Mouse (Mus musculus) hindbrain, embryonic 13.5 days (tissue): Measurements from ENCODE around the gene Eif6. TPM values are rescaled to one million over a fixed set of nuclear protein-coding genes. Genes with fewer than 3 reads are reported as not detected.

Experiments used
- ATAC-seq: fragments of 200-750 bp; cut with Nextera tagmentation; 2 replicates; pipeline ENCODE4 v1.8.0; 2017; ENCODE audit warnings: moderate TSS enrichment; ENCODE audit not compliant: low FRiP score
- H3K27ac ChIP-seq: fragments of 300-500 bp; sonication (generic); 2 replicates; pipeline ENCODE4 v1.5.1; 2015; ENCODE audit warnings: inconsistent platforms, mild to moderate bottlenecking, moderate library complexity
- H3K27me3 ChIP-seq: fragments of 300-500 bp; sonication (generic); 2 replicates; pipeline ENCODE4 v1.6.1; 2015; ENCODE audit warnings: mild to moderate bottlenecking, inconsistent platforms
- H3K36me3 ChIP-seq: fragments of 300-500 bp; sonication (generic); 2 replicates; pipeline ENCODE4 v1.6.1; 2015; ENCODE audit warnings: mild to moderate bottlenecking, inconsistent platforms
- H3K4me1 ChIP-seq: fragments of 300-500 bp; sonication (generic); replicated peaks from 2 replicates; pipeline ENCODE4 v1.6.1; 2015; ENCODE audit warnings: inconsistent platforms
- H3K4me2 ChIP-seq: fragments of 300-500 bp; sonication (generic); 2 replicates; pipeline ENCODE4 v1.6.1; 2015; ENCODE audit warnings: inconsistent platforms, mild to moderate bottlenecking, moderate library complexity
- H3K4me3 ChIP-seq: fragments of 300-500 bp; sonication (generic); 2 replicates; pipeline ENCODE4 v1.5.1; 2015; ENCODE audit warnings: mild to moderate bottlenecking, inconsistent platforms
- H3K9ac ChIP-seq: fragments of 300-500 bp; sonication (generic); 2 replicates; pipeline ENCODE4 v1.6.1; 2015; ENCODE audit warnings: mild to moderate bottlenecking, inconsistent platforms
- H3K9me3 ChIP-seq: fragments of 300-500 bp; sonication (generic); 2 replicates; pipeline ENCODE4 v1.6.1; 2016; ENCODE audit warnings: inconsistent platforms
- WGBS: fragments of 180-500 bp; shearing (Covaris S2); methylation state at CpG from one replicate; pipeline ENCODE4 v1.1.7; 2015; 5-methylcytosine and 5-hydroxymethylcytosine counted together
- polyA plus RNA-seq: library from polyadenylated mRNA; unstranded; fragments of >200 nt; fragmentation: Nextera tagmentation; extraction: Ambion mirVana; gene quantifications from 2 replicates; pipeline ENCODE4 v1.2.1, GENCODE M21; 2015

The Eif6 gene
- polyA plus RNA-seq, 1 experiment from 2014 or later, result 148 TPM

DNA sequence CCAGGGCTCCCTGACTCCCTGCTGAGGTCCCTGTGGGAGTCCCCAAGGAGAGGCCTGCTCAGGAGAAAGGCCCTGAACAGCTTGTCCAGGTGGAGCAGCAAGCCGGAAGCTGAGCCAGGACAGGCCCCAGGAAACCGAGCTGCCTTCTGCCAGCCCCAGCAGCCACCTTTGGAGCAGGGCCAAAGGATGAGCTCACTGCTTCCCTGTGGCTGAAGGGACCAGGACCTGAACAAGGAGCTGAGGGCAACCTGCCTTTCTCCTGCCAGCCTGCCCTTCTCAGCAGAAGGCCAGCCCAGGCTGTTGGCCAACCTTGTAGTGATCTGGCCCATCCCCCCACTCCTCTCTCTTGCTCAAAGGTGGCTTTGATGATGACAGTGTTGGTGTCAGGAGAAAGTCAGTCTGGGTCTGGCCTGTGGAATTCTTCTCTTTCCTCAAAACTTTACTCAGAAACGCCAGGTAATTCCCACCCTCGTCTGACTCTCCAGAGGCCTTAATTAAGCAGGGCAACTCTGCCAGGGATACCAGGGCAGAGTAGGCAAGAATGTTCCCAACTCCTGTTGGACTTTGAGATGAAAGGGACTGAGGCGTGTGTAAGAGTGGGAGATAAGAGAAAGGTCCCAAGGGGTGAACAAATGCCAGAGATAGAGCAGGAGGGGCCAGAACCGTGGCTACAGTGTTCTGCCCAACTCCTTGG lies 21.3 kb downstream of the Eif6 start:
- Histone ChIP-seq H3K4me3 (no peak overlapping the region), H3K4me1 (peaks cover 4% of the 10 kb centered on the region; the same call in 1 of the 2 replicates), H3K9me3 (no peaks in the 10 kb centered on the region), H3K27me3 (no peaks in the 10 kb centered on the region), H3K27ac (no peak overlapping the region), H3K4me2 (no peak overlapping the region), H3K9ac (no peak overlapping the region), H3K36me3 (peaks cover 72% of the 10 kb centered on the region)
- 69% methylated on average over 6 of the region's 6 CpGs for WGBS
- no peak for ATAC-seq

DNA sequence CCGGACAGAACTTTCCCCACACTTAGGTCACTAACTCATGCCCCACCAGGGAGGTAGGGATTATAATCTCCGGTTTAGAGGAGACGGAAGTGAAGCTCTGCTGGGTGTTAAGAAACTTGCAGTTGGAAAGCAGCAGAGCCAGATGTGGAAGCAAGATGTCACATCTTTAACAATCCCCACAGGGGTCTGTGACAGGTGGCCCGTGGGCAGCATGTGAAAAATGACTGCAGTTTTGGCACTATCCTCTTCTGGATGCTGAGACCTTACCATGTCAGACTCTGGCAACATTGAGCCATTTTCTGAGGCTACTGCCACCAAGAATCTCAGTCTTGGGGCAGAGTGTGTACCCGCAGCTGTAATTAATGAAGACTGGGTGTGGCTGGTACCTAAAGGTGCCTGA lies 22.7 kb downstream of the Eif6 start:
- 72% methylated on average over 5 of the region's 5 CpGs for WGBS

DNA sequence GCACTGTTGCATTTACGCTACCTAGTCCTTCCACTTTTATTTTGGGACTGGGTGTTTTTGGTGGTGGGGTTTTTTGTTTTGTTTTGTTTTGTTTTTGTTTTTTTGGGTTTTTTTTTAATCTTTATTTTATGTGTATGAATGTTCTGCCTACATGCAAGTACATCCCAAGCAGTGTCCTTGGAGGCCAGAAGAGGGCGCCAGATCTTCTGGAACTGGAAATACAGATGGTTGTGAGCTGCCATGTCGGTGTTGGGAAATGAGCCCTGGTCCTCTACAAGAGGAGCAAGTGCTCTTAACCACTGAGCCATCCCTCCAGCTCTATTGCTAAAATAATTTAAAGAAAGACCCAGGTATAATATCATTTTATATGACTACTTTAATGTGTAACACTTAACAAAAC lies 24.0 kb downstream of the Eif6 start:
- H3K9ac ChIP-seq, result no peak overlapping the region
- H3K4me1 ChIP-seq, result peaks cover 4% of the 10 kb centered on the region; the same call in 1 of the 2 replicates
- H3K36me3 ChIP-seq, result peaks cover 81% of the 10 kb centered on the region
- no peak for ATAC-seq
- H3K4me3 ChIP-seq, result no peak overlapping the region
- no peak overlapping the region for H3K4me2 ChIP-seq
- WGBS, result 58% methylated on average over 3 of the region's 3 CpGs
- no peak overlapping the region for H3K27ac ChIP-seq
- no peaks in the 10 kb centered on the region for H3K27me3 ChIP-seq
- no peaks in the 10 kb centered on the region for H3K9me3 ChIP-seq

More for the DNA sequence above, 22.7 kb downstream of the Eif6 start:
- Histone ChIP-seq H3K4me3 (no peak overlapping the region), H3K4me1 (peaks cover 4% of the 10 kb centered on the region; the same call in 1 of the 2 replicates), H3K9ac (no peak overlapping the region), H3K36me3 (peaks cover 74% of the 10 kb centered on the region), H3K4me2 (no peak overlapping the region), H3K9me3 (no peaks in the 10 kb centered on the region), H3K27ac (no peak overlapping the region), H3K27me3 (no peaks in the 10 kb centered on the region)
- ATAC-seq, result no peak

DNA sequence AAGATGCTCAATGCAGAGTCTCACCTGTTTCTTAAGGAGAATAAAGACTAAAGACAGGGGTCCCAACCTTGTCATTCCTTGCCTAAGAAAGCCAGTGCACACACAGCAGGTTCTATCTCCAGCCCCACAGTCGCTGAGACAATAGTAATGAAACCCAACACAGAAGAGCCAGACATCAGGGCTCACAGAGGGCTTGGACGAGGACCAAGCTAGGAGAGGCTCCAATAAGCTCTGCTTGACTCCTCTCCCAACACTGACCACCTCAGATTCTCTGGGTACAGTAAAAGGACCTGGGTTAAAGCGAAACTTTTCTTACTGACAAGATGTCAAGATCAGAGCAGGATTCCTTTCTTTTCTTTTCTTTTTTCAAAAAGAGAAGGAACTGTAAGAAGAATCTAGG lies 28.1 kb downstream of the Eif6 start:
- Histone ChIP-seq H3K4me1 (no peaks in the 10 kb centered on the region), H3K27ac (no peak overlapping the region), H3K4me3 (no peak overlapping the region), H3K27me3 (no peaks in the 10 kb centered on the region), H3K9me3 (no peaks in the 10 kb centered on the region), H3K9ac (no peak overlapping the region), H3K36me3 (peaks cover 89% of the 10 kb centered on the region), H3K4me2 (no peak overlapping the region)
- no peak for ATAC-seq
- 68% methylated on average over 3 of the region's 3 CpGs for WGBS

DNA sequence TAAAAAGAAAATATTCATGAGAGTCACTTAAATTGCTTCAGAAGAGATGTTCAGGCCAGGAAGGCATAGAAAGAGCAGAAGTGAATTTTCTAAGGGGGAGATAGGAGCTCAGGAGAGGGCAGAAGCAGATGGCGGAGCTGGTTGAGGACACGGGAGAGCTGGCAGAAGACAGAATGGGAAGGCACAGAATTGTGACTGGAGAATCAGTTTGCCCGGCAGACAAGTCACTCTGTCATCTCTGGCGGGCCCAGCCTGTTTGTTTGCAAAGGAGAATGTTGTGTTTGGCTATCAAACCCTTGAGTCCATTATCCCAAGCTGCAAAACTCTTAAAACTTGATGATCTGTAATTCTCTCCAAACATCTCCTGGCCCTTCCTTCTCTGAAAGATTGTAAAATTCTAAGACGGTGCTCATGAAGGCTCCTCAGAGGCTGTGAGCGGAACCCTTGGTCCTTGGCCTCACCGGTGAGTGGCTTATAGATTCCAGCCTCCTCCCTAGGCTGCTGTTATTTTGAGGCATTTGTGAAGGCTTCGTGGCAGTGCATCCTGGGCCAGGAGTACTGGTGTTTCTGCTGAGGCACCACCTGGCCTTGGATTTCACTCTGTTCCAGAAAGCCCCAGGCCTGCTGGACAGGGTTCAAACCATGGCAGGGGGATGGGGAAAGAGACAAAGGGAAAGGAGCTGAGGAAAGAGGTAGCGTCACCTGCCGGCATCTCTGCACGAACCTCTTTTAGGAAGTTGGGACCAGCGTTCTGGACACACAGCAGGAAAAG lies 31.9 kb downstream of the Eif6 start:
- Histone ChIP-seq H3K9ac (no peak overlapping the region), H3K36me3 (peaks cover 57% of the 10 kb centered on the region), H3K27ac (no peak overlapping the region), H3K4me3 (no peak overlapping the region), H3K4me1 (0 out of 2 replicates have a peak, but pooled peaks cover 4% of the 10 kb centered on the region), H3K9me3 (no peaks in the 10 kb centered on the region), H3K27me3 (no peaks in the 10 kb centered on the region), H3K4me2 (no peak overlapping the region)
- 86% methylated on average over 12 of the region's 12 CpGs for WGBS
- ATAC-seq, result no peak

DNA sequence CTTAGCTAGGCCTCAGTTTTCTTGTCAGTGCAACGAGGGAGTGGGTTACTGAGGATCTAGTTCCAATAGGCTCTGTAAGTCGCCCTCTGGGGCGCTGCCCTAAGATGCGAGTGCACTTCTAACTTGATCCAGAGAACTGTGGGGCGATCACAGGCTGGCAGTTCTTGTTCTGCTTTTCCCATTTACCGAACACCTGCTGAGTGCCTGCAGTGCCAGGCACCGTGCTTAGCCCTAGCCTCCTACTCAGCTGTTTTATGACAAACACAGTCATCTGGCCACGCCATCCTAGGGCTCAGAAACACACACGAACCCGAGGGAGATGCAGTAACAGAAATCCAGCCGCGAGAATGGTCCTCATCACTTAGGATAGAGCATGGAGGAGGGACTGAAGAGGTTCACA lies 33.8 kb downstream of the Eif6 start:
- H3K27me3 ChIP-seq, result no peaks in the 10 kb centered on the region
- H3K4me3 ChIP-seq, result no peak overlapping the region
- H3K27ac ChIP-seq, result no peak overlapping the region
- H3K36me3 ChIP-seq, result peaks cover 39% of the 10 kb centered on the region
- no peak overlapping the region for H3K9ac ChIP-seq
- no peaks in the 10 kb centered on the region for H3K9me3 ChIP-seq
- no peak overlapping the region for H3K4me2 ChIP-seq
- WGBS, result 29% methylated on average over 12 of the region's 12 CpGs
- H3K4me1 ChIP-seq, result 0 out of 2 replicates have a peak, but pooled peaks cover 10% of the 10 kb centered on the region
- ATAC-seq, result no peak

DNA sequence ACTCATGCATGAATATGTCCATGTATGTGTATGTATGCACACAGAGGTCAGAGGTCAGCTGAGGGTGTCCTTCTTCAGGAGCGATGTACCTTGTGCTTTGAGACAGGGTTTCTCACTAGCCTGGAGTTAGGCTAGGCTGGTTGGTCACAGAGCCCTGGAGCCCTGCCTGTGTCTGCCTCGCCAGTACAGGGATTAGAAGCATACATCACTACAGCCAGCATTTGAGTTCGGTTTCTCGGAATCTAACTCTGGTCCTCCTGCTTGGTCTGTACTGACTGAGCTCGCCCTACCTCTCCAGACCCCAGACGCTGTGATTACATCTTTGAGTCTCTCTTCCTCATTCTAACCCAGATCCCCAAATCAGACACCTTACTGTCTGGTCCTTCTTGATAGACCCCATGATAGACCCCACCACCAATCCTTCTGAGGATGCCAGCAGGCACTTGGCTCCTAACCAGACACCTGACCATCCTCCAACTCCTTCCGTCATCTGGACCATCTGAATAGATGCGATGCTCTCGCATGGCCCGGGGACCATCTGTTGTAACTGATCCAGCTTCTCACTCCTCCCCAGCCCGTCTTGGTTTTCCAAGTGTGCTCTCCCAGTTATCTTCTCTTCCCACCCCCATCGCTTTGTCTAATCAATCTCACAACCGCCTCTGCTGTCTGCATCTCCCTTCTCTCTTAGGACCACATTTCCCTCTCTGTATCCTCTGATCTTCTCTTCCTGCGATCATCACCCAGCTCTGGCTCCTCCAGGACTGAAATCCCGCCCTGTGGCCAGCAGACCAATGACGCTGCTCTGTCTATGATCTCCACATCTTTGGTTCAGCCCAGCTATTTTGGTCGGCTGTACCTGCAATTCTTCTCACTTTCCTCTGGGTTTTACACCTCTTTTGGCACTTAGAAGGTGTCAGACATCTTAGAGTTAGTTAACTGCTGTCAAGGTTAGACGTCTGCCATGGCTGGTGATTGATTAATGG lies 38.5 kb downstream of the Eif6 start:
- whole genome bisulfite sequencing, result 77% methylated on average over 18 of the region's 18 CpGs
- Histone ChIP-seq H3K9ac (no peak overlapping the region), H3K27me3 (no peaks in the 10 kb centered on the region), H3K4me1 (0 out of 2 replicates have a peak, but pooled peaks cover 10% of the 10 kb centered on the region), H3K4me3 (no peak overlapping the region), H3K36me3 (0 out of 2 replicates have a peak, but pooled peaks cover 3% of the 10 kb centered on the region), H3K27ac (no peak overlapping the region), H3K4me2 (no peak overlapping the region), H3K9me3 (no peaks in the 10 kb centered on the region)
- no peak for ATAC-seq

DNA sequence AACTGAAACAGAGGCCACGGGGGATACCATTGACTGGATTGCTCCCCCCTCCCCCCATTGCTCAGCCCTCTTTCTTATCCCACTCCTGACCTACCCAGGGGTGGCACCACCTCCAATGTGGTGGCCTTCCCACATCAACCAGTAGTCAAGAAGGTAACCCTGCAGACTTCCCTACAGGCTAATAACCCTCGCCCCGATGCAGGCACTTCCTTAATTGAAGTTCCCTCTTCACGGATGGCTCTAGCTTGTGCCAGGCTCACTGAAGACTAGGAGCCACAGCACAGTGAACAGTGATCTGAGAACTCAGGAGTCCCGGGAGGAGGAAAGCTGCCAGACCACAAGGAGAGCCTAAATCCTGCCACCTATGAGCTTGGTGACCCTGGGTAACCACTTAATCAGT lies 39.8 kb downstream of the Eif6 start:
- WGBS, result 80% methylated on average over 5 of the region's 5 CpGs
- Histone ChIP-seq H3K27ac (no peak overlapping the region), H3K27me3 (no peaks in the 10 kb centered on the region), H3K4me1 (0 out of 2 replicates have a peak, but pooled peaks cover 6% of the 10 kb centered on the region), H3K4me3 (no peak overlapping the region), H3K9ac (no peak overlapping the region), H3K36me3 (no peaks in the 10 kb centered on the region), H3K9me3 (no peaks in the 10 kb centered on the region), H3K4me2 (no peak overlapping the region)
- ATAC-seq, result no peak

DNA sequence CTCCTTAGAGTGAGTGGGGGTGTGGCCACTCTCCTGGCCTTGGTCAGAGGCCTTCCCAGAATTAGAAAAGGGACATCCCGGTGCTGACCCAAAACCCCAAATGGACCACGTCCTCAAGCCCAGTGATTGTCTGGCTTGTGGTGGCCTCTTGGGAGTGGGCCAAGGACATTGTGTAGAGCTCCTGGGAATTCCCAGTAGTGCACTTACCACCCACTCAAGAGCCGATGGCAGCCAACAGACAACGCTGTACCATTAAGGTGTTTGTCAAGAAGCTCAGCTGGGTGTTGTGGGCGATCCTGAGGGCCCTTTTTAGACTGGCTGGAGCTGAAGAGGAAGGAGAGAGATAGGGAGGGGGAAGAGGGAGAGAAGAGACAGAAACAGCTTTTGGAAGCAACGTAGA lies 42.2 kb downstream of the Eif6 start:
- no peaks in the 10 kb centered on the region for H3K36me3 ChIP-seq

DNA sequence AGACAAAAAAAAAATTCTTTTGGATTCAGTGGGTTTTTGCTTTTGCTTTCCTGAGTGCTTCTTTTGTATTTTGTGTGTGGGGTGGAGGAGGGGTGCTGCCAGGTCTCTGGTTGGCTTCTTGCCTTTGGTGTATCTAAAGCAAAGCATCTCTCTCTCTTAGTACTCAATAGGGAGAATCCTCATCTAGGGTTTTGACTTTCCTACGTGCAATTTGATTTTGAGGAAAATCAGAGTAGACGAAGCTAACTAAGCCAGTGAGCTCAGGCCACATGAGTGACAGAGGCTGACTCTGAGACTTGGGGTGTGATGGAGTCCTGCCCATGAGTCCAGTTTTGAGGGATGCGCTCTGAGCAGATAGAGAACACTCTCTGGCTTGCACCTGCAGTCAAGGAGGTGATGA lies 47.2 kb downstream of the Eif6 start:
- 86% methylated on average over 3 of the region's 3 CpGs for WGBS
- peaks cover 5% of the 10 kb centered on the region; the same call in 1 of the 2 replicates for H3K27me3 ChIP-seq
- no peak for ATAC-seq
- no peak overlapping the region for H3K4me2 ChIP-seq
- peaks cover 46% of the 10 kb centered on the region for H3K4me1 ChIP-seq
- no peak overlapping the region for H3K4me3 ChIP-seq
- peak overlapping the region; percentile 29; the same call in 1 of the 2 replicates for H3K9ac ChIP-seq
- no peaks in the 10 kb centered on the region for H3K36me3 ChIP-seq
- no peak overlapping the region for H3K27ac ChIP-seq
- H3K9me3 ChIP-seq, result no peaks in the 10 kb centered on the region

More for the DNA sequence above, 42.2 kb downstream of the Eif6 start:
- Histone ChIP-seq H3K27me3 (no peaks in the 10 kb centered on the region), H3K9me3 (no peaks in the 10 kb centered on the region), H3K27ac (no peak overlapping the region), H3K4me2 (no peak overlapping the region), H3K4me3 (no peak overlapping the region), H3K4me1 (peaks cover 9% of the 10 kb centered on the region; the same call in 1 of the 2 replicates), H3K9ac (no peak overlapping the region)
- WGBS, result 78% methylated on average over 6 of the region's 6 CpGs
- ATAC-seq, result no peak

DNA sequence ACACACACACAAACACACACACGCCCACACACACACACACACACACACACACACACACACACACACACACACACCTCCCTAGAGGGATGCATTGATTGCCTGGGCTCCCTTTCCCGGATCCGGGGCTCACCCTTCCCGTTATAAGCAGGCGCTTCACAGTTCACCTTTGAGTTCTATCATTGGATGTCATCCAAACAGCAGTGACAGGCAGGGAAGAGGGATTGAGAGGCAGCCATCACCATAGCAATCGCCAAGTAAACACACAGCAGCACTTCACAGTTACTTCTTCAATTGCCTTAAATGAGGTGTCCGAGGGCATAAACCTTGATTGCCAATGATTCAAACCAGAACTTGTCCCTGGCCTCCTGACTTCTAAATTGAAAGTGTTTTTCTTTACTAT lies 47.7 kb downstream of the Eif6 start:
- H3K27ac ChIP-seq, result no peak overlapping the region
- WGBS, result 42% methylated on average over 7 of the region's 7 CpGs

DNA sequence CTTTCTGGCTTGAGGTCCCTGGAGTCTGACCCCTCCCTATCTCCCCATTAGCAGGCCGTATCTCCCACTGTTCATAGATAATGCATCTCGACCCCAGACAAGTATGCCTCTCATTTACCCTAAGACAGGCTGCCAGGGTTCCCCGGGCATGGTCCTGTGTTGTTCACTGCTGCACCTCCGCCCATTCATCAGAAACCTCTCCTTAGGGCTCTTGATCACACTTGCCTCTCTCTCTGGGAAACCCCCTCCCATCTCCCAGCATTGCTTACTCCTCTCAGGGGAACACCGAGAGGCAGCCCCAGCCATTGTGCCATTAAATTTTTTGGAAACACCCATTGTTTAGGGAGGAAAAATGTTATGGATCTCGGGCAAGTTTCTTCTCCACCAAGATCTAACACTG lies 48.7 kb downstream of the Eif6 start:
- H3K27ac ChIP-seq, result peak overlapping the region; percentile 52
- H3K4me3 ChIP-seq, result no peak overlapping the region
- H3K27me3 ChIP-seq, result peaks cover 18% of the 10 kb centered on the region
- H3K9ac ChIP-seq, result 0 out of 2 replicates have a peak overlapping the region, but pooled peaks have one; percentile 30
- peaks cover 48% of the 10 kb centered on the region for H3K4me1 ChIP-seq
- no peak for ATAC-seq
- no peaks in the 10 kb centered on the region for H3K36me3 ChIP-seq
- WGBS, result 50% methylated on average over 6 of the region's 6 CpGs
- H3K9me3 ChIP-seq, result no peaks in the 10 kb centered on the region
- peak overlapping the region; percentile 63 for H3K4me2 ChIP-seq

More for the DNA sequence above, 47.7 kb downstream of the Eif6 start:
- H3K9ac ChIP-seq, result no peak overlapping the region
- H3K4me1 ChIP-seq, result peaks cover 48% of the 10 kb centered on the region
- no peaks in the 10 kb centered on the region for H3K36me3 ChIP-seq
- H3K9me3 ChIP-seq, result no peaks in the 10 kb centered on the region
- no peak overlapping the region for H3K4me2 ChIP-seq
- ATAC-seq, result no peak
- H3K27me3 ChIP-seq, result peaks cover 9% of the 10 kb centered on the region; the same call in 1 of the 2 replicates
- H3K4me3 ChIP-seq, result no peak overlapping the region
